Mouse (Mus musculus): ENCODE data around the gene Spata25. TPM values are rescaled to one million over a fixed set of nuclear protein-coding genes. Genes with fewer than 3 reads are reported as not detected.
"Not testable (repeated sequence)": the region's sequence is repeated elsewhere in the genome, so short reads cannot be mapped to it uniquely, and the experiment has no call there.

The Spata25 gene
- total RNA-seq, 2 experiments from 2014 or later, result 0.49 TPM; not detected in 1

DNA sequence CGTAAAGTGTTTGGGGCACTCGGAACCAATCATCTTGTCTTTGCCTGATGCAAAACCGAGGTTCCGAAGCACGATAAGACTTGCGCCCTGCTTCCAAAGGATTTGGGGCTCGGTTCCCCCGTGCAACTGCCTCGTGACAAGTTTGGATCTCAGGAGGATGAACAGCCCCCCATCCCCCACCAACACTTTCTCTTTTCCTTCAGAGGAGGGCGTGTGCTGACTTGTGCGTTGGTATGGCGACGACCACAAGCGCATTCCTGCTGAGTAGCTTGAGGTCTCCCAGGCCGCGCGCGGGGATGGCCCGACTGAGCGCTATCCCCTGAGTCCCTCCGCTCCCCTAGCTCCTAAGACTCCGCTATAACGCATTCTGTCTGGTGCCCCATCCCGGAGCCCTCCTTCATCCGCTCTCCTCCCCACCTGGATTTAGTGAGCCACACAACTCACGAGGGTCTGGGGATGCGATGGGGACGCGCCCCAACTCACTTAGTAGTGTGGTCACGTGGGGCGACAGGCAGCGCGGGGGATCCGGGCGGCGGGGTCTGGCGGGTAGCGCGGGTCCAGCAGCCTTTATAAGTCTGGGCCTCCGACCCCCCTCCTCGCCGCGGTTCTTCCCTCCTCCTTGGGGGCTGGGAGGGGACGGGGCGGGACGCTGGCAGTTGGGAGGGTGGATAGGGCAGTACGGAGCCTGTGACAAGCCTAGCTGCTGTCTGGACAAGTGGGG is 28.9 kb upstream of the Spata25 start, which contains the start of gene Pltp:
TSS of gene Pltp (minus strand) at position 611 of the 721 bp plus-strand sequence.
- DNase-seq, result peak; percentile 45
- intact Hi-C loops (cut with DNase I; ENCODE audit: low total_unique reads), result no loop called here

DNA sequence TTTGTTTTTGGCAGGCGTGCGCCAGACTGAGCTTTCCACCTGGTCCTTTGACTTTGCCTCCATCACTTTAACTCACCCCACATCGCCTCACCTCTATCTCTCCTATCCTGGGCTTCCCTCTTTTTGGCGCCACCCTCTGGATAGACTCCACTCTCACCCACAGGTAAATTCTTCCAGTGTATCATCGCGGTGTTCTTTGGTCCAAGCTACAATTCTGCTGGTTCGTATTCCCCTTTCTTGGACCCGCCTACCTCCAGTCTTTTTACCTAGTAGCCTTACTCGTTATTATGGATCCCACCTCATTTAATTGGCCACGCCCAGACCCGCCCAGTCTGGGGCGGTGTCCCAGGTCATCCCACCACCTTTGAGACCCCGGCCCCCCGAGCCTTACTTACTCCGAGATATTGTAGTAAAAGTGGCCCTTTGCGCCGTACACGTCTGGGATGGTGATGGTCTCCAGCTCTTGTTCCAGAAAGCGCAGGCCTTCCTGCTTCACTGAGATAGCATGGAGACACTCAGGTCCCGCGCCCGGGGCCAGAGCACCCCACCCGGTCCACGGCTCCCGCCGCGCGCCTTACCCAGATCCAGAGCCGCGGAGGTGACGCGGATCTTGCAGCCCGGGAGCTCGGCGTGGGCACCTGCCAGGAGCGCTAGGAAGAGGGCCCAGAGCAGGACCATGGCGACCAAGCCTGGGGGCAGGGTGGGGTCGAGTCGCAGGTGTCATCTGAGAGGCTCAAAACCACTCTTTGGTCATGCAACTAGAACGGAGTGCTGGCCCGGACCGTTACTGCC is 28.2 kb upstream of the Spata25 start:
- no peak for DNase-seq
- intact Hi-C loops (cut with DNase I; ENCODE audit: low total_unique reads), result no loop called here

DNA sequence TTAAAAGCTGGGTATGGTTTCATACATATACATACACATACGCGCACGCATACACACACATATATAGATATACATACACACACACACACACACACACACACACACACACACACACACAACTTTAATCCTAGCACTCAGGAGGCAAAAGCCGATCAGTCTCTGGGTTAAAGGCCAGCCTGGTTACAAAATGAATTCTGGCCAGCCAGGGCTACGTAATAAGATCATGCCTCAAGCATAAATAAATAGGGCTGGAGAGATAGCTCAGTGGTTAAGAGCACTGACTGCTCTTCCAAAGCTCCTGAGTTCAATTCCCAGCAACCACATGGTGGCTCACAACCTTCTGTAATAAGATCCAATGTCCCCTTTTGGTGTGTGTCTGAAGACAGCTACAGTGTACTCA is 27.2 kb upstream of the Spata25 start:
- intact Hi-C loops (cut with DNase I; ENCODE audit: low total_unique reads), result not testable (repeated sequence)

DNA sequence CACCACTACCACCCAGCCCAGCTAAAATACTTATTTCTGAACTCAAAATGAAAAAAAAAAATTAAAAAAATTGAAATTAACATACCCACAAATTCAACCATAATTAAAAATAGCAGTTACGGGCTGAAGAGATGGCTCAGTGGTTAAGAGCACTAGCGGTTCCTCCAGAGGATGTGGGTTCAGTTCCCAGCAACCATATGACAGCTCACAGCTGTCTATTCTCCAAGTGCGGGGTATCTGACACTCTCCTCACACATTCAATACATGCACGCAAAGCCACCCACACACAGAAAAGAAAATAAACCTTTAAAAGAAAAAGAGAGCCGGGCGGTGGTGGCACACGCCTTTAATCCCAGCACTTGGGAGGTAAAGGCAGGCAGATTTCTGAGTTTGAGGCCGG is 21.7 kb upstream of the Spata25 start:
- intact Hi-C loops (cut with DNase I; ENCODE audit: low total_unique reads), result no loop called here
- no peak for DNase-seq

More for the DNA sequence above, 27.2 kb upstream of the Spata25 start:
- not testable (repeated sequence) for DNase-seq

DNA sequence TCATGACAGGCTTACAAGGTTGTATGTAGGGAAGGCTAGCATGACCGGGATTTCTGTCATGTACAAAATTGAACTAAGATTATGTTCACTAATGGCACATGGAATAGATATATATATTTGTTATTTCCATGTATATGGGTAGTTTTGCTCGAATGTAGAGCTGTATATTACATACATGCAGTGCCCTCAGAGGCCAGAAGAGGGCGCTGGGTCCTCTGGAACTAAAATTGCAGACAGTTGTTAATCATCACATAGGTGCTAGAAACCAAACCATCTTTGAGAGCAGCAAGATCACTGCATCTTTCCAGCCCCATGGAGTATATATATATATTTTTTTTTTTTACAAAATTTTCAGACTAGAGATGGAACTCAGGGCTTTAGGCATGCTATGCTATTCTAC is 17.4 kb upstream of the Spata25 start:
- no peak for DNase-seq
- intact Hi-C loops (cut with DNase I; ENCODE audit: low total_unique reads), result no loop called here

DNA sequence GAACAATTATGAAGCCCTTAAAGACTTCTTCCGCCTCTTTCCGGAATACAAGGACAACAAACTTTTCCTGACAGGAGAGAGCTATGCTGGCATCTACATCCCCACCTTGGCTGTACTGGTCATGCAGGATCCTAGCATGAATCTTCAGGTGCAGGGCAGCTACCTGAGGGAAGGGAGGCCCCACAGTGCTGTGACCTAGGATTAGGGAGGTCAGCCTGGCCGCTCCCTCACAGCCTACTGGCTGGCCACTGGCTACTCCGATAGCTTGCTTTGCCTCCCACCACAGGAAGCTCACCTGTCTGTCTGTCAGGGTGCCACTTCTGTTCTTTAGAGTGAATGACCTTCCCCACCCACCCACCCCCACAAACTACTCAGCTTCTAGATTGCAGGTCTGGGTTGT is 6.8 kb upstream of the Spata25 start:
- intact Hi-C loops (cut with DNase I; ENCODE audit: low total_unique reads), result loop anchor here (5.0 to 10.0 kb wide), 2 partner anchors 37 to 60 kb away; no protein-coding TSS in a partner anchor
- DNase-seq, result no peak

DNA sequence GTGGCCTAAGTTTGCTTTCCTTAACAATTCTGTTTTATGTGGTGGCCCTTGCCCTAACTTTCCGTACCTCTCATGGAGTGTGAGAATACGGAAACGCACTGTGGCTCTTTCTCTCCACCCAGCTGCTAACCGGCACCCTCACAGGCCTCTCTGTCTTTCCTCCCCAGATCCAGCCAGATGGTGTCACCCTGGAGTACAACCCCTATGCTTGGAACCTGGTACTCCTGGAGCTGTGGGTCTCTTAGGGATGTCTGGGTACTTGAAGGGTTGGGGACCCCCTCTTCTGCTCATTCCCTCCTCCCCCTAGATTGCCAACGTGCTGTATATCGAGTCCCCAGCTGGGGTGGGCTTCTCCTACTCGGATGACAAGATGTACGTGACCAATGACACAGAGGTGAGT is 6.2 kb upstream of the Spata25 start:
- no peak for DNase-seq
- intact Hi-C loops (cut with DNase I; ENCODE audit: low total_unique reads), result loop anchor here (10.0 kb wide), 1 partner anchor 60 kb away; no protein-coding TSS in a partner anchor

DNA sequence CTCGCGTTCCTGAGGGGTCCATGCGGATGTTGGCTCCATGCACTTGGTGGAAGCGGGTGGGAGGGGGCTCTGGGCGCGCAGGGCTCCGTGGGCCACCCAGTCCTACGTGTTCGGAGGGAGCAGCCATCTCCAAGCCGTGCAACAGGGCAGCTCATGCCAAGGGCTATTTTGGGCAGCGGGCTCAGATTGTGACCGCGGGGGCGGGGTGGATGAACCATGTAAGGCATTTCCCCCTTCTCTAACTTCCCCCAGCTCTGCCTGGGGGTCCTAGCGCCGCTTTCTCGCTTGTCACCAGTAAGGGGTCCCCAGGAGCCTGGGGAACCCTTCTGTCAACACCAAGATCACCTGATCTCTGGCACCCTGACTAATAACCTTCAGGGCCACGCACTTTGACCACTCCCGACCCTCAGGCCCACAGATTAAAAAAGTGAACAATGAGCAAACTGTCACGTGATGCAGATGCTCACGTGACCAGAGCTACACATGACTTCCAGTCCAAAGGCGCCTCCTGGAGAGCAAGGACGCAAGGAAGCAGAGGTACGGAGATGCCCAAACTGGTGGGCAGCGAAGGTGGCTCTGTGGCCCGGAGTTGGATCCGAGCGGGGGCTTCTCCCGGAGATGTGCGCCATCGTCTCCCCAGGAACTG is 5.1 kb upstream of the Spata25 start, which contains the start of gene Neurl2:
TSS of gene Neurl2 (minus strand) at position 143 of the 646 bp plus-strand sequence.
- DNase-seq, result peak; percentile 90
- intact Hi-C loops (cut with DNase I; ENCODE audit: low total_unique reads), result loop anchor here (10.0 kb wide), 1 partner anchor 61 kb away; no protein-coding TSS in a partner anchor

DNA sequence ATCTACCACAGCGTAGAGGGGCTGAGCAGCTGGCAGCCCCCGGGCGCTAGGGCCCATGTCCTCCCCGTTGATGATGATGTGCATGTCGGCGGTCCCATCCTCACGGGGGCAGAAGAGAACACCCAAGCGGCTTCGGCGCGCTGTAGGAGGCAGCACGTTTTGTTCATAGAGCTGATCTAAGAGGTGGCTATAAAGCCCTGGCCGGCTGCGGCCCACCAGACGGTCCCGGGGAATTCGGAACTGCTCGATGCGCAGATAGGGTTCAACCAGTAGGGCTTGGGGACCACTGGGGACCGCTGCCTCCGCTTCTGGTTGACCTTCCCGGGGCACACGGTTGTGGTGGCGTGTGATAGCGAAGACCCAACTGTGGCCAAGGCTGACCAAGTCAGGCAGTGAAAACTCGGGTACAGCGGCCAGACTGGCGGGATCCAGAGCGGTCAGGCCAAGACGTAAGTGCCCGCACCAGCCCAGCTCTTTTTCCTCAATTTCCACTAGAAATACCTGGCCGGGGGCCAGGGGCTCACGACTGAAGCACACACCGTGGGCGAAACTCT is 4.5 kb upstream of the Spata25 start, which contains the start of gene Ctsa:
TSS of gene Ctsa (plus strand) at position 126 of the 554 bp plus-strand sequence.
- intact Hi-C loops (cut with DNase I; ENCODE audit: low total_unique reads), result loop anchor here (10.0 kb wide), 1 partner anchor 62 kb away; no protein-coding TSS in a partner anchor
- DNase-seq, result peak; percentile 80

DNA sequence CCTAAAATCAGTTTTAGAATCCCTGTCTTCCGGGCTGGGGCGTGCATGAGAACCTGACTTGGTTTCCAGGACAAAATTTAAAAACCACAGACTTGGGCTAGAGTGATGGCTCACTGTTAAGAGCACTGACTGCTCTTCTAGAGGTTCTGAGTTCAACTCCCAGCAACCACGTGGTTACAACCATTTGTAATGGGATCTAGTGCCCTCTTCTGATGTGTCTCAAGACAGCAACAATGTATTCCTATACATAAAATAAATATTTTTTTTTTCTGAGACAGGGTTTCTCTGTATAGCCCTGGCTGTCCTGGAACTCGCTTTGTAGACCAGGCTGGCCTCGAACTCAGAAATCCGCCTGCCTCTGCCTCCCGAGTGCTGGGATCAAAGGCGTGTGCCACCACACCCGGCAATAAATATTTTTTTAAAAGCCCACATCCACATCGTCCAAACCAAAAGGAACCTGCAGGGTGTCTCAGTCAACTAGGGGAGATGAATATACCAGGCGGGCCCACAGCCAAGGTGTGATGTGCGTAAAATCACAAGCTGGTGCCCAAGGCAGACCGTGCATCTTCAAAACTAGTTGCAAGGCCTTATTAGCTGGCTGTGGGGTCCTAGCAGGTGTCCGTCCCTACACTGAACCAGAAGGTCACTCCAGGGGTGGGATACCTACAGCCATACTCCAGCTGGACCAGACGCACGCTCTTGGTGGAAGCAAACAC is 3.9 kb upstream of the Spata25 start:
- intact Hi-C loops (cut with DNase I; ENCODE audit: low total_unique reads), result loop anchor here (10.0 kb wide), 1 partner anchor 63 kb away; no protein-coding TSS in a partner anchor
- DNase-seq, result no peak

DNA sequence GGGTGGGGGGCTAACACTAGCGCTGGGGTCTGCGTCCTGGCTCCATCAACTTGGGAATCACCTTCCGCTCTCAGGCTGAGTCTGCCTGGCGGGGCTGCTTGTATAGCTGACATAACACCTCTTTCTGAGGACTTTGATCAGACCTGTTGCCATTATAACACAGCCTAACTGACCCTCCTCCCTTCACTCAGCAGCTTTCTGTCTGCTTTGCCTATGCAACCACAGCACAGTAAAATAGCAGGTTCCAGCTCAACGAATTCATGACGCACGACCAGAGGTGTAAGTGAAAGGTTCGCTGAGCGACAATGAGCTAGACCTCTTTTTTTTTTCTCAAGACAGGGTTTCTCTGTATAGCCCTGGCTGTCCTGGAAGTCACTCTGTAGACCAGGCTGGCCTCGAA is 2.7 kb upstream of the Spata25 start:
- no peak for DNase-seq
- intact Hi-C loops (cut with DNase I; ENCODE audit: low total_unique reads), result loop anchor here (10.0 kb wide), 1 partner anchor 64 kb away; no protein-coding TSS in a partner anchor

DNA sequence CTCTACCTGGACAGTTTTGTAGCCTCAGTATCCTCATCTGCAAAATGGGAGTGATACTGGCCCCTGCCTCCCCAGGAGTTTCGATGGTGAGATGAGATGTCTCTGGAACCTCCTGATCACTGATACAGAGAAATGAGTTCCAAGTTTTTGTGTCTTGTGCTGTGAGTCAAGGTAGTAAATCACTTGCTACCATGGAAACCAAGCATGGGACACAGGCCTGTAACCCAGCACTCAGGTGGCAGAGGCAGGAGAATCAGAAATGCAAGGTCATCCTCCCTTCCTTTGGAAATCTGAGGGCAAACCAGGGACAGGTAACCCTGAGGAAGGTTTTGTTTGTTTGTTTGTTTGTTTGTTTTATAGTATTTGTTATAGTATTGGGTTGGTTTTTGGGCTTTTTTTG is 753 bp upstream of the Spata25 start:
- intact Hi-C loops (cut with DNase I; ENCODE audit: low total_unique reads), result no loop called here

DNA sequence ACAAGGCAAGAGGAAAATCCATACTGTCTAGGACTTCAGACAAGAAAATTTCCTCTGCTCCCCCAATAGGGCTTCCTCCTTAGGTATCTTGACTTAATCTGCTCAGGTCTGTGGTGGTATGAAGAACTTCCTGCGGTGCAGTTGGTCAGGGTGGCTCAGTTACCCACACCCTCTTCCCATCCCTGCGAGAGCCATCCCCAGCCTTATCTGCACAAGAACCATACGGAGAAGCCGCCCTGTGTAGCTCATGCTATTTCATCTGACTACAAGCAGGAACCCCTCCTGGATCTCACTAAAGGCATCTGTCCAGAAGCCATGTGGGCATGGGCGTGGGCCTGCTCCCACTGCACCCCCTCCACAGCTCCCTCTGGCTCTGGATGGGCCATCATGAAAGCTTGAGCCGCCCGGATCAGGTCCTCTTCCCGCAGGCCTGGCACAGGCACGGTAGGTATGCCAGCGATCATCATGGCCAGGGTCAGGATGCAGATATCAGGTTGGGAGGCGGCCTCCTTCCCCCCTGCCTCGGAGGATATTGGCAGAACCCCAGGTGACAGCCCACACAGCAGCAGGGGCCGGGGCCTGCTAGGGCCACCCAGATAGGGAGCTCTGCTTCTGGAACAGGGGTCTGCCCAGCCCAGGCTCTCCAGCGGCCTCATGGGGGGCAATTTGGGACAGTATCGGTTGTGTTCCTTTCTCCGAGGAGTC is 1.0 kb downstream of the Spata25 start:
- intact Hi-C loops (cut with DNase I; ENCODE audit: low total_unique reads), result no loop called here
- DNase-seq, result no peak

More for the DNA sequence above, 753 bp upstream of the Spata25 start:
- no peak for DNase-seq

DNA sequence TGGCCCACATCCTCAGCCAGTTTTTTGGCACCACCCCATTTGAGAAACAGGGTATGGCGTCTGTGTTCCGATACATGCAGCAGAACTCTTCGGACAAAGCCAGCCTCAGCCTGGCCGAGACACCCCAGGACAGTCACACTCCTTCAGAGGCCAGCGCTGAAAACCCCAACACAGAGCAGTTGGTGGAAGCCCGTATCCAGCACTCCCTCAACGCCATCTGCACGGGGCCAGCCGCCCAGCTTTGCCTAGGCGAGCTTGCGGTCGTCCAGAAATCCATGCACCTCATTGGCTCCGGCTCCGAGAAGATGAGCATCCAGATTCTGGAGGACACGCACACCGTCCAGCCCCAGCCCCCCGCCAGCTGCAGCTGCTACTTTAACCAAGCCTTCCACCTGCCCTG is 2.8 kb downstream of the Spata25 start:
- no peak for DNase-seq
- intact Hi-C loops (cut with DNase I; ENCODE audit: low total_unique reads), result no loop called here

DNA sequence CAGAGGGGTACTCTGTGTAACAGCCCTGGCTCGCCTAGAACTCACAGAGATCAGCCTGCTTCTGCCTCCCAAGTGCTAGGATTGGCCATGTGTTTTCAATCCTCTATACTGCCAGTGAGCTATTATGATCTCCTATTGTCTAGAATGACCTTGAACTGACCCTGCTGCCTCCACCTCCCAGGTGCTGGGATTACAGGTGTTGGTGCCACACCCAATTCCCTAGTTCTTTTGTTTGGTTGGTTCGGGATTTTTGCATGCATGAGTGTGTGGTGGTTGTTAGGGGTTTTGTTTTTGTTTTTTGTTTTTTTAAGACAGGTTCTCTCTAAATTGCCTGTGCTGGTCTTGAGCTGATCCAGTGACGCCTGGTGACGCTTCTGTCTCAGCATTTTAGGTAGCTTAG is 4.4 kb downstream of the Spata25 start:
- DNase-seq, result no peak

DNA sequence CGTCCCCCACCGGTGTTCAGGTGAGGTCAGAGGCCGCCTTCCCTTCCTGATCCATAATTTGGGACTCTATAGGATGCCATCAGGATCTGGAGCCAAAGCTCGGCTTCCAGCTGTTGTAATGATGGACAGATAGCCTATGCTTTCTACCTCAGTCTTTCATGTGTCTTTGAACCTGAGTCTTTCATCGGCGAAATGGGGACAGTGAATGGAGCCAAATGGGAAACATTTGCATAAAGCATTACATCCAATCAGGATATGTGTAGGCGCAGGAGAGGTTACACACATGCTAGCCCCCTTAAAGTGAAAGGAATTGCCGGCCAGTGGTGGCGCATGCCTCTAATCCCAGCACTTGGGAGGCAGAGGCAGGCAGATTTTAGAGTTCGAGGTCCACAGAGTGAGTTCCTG is 5.2 kb downstream of the Spata25 start:
- no peak for DNase-seq
- intact Hi-C loops (cut with DNase I; ENCODE audit: low total_unique reads), result no loop called here

More for the DNA sequence above, 4.4 kb downstream of the Spata25 start:
- intact Hi-C loops (cut with DNase I; ENCODE audit: low total_unique reads), result no loop called here

DNA sequence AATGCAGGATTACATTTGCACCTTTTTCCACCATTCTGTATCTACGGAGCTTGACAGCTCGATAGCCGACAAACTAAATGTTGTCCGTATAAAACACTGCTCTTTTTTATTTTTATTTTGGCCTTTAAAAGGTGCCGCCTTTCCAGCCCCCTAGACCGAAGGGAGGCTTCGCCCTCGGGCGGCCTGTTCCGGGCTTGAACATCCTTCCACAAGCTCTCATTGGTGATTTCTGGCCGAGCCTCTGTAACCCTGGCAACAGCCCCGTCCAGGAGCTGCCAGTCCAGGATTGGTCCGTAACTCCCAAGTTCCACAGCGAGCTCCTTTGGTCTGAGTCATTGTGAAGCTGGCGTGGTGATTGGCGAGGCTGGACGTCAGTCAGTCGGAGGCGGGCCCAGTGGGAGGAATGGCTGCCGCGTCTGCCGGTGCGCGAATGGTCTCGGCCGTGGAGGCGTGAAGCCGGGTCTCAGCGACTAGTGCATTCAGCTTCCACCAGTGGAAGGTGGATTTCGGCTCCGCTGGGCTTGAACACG is 5.6 kb downstream of the Spata25 start, which contains the start of gene Zswim1:
TSS of gene Zswim1 (plus strand) at position 51 of the 530 bp plus-strand sequence.
- peak; percentile 98 for DNase-seq
- intact Hi-C loops (cut with DNase I; ENCODE audit: low total_unique reads), result no loop called here

DNA sequence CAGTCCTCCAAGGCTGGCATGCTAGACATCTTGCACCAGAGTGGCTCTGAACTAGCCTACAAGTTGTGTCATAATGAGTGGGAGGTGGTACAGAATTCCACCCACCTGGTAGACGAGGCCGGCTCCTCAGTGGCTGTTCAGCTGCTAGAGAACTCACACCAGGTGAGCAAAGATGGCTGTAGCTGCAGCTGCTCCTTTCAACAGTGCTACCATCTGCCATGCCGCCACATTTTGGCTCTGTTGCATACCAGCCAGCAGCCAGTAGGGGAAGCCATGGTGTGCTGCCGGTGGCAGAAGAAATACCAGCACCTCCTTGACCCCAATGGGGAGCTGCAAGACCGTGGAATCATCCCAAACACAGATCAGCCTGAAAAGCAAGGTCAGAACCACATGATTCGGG is 7.3 kb downstream of the Spata25 start:
- DNase-seq, result no peak
- intact Hi-C loops (cut with DNase I; ENCODE audit: low total_unique reads), result no loop called here
